Mouse (Mus musculus): ENCODE data around the gene Tgfa.

DNA sequence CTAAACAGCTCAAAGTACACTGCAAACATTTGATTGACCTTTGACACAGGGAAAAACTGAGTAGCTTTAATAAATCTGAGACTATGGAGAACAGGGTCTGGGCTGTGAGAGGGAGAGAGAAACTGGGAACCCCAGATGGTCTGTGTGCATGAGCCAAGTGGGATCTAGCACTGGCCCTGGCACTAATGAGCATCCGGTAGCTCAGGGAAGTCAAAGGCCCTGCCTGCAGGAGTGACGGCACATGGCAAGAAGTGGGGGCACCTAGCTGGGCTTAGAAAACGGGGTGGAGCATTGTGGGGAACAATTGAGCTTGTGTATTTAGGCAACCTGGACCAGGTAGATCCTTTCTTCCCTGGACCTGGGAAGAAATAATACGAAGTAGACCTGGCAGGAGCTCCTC is 25.1 kb downstream of the Tgfa start:
- TF ChIP-seq CTCF (IDR thresholded peaks at IDR 0.05 in 2 of 3, conservative IDR thresholded peaks at IDR 0.05 in 1 of 3; ENCODE audit: control insufficient read depth in 1 of 3, insufficient read depth in 1 of 3, low read depth in 2 of 3, low read length in 3 of 3, poor library complexity in 1 of 3, severe bottlenecking in 1 of 3) (no peak), POLR2A (IDR thresholded peaks at IDR 0.05; ENCODE audit: control insufficient read depth in 1 of 2, insufficient read depth in 1 of 2, low read depth in 1 of 2, low read length in 2 of 2, poor library complexity in 1 of 2) (no peak), CHD1 (IDR thresholded peaks at IDR 0.05; ENCODE audit: low read depth, low read length) (no peak), SIN3A (IDR thresholded peaks at IDR 0.05; ENCODE audit: low read length) (no peak), USF1 (IDR thresholded peaks at IDR 0.05; ENCODE audit: low read depth, low read length) (no peak), TCF12 (IDR thresholded peaks at IDR 0.05; ENCODE audit: low read depth, low read length) (no peak), GABPA (IDR thresholded peaks at IDR 0.05; ENCODE audit: low read depth, low read length) (no peak), BHLHE40 (IDR thresholded peaks at IDR 0.05; ENCODE audit: borderline replicate concordance, low read depth, low read length) (no peak), SMC3 (IDR thresholded peaks at IDR 0.05; ENCODE audit: low read depth, low read length) (no peak), UBTF (IDR thresholded peaks at IDR 0.05; ENCODE audit: borderline replicate concordance, insufficient read depth, low read depth, low read length) (no peak), EP300 (IDR thresholded peaks at IDR 0.05; ENCODE audit: low read depth in 1 of 2, low read length in 2 of 2) (no peak), RCOR1 (IDR thresholded peaks at IDR 0.05; ENCODE audit: low read depth, low read length) (no peak), MAX (IDR thresholded peaks at IDR 0.05; ENCODE audit: low read length) (no peak)

Measured in MEL (cell line).